Mouse (Mus musculus) small intestine, adult 2 months (tissue): Measurements from ENCODE around the gene Accs.

ENCODE experiments used
- CTCF ChIP-seq: fragments of 200-500 bp; IDR thresholded peaks from 2 replicates; pipeline ENCODE4 v1.5.1; 2012; ENCODE audit warnings: low read depth, mild to moderate bottlenecking, control low read depth, inconsistent platforms, low read length, moderate library complexity, mixed read lengths; ENCODE audit not compliant: insufficient replicate concordance, insufficient read length; ENCODE audit errors: extremely low read depth
- POLR2A ChIP-seq: fragments of 200-500 bp; IDR thresholded peaks from 2 replicates; pipeline ENCODE4 v1.6.1; 2012; ENCODE audit warnings: low read depth, mild to moderate bottlenecking, control low read depth, inconsistent platforms, low read length, moderate library complexity

DNA sequence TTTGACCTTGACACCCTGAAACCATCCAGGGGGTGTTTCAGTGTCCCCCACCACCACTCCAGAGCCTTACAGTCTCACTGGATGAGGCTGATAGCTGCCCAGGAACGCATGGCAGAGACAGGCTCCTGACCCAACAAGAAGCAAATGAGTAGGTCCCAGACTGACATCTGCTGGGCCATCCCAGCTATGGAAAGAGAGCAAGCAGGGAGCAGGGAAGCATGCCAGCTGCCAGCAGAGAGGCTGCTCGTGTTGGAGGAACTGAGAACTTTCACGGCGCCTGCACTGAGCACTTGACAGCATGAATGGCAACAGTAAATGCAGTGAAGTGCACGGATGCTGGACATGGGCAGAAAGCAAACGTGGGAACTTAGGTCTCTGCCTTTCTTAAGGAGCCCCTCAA, 9.6 kb downstream of the Accs start:
- TF ChIP-seq POLR2A (no peak), CTCF (no peak)
